Mouse (Mus musculus) gastrocnemius, postnatal 10 days (tissue): Measurements from ENCODE around the gene Luc7l3. TPM values are rescaled to one million over a fixed set of nuclear protein-coding genes. Genes with fewer than 3 reads are reported as not detected.
A peak's percentile ranks its signal among the peaks of the same experiment; 100 is the strongest.
"Not testable (repeated sequence)": the region's sequence is repeated elsewhere in the genome, so short reads cannot be mapped to it uniquely, and the experiment has no call there.

Source experiments
- DNase-seq: peaks from one replicate; pipeline ENCODE4 v3.0.0; 2021; ENCODE audit warnings: mixed read lengths
- total RNA-seq, 2 experiments: library from RNA; stranded (reverse); gene quantifications; 2 replicates each; pipeline ENCODE4 v1.2.3; 2021

The Luc7l3 gene
- total RNA-seq, 2 experiments from 2014 or later: 31.8 to 55.4 TPM

DNA sequence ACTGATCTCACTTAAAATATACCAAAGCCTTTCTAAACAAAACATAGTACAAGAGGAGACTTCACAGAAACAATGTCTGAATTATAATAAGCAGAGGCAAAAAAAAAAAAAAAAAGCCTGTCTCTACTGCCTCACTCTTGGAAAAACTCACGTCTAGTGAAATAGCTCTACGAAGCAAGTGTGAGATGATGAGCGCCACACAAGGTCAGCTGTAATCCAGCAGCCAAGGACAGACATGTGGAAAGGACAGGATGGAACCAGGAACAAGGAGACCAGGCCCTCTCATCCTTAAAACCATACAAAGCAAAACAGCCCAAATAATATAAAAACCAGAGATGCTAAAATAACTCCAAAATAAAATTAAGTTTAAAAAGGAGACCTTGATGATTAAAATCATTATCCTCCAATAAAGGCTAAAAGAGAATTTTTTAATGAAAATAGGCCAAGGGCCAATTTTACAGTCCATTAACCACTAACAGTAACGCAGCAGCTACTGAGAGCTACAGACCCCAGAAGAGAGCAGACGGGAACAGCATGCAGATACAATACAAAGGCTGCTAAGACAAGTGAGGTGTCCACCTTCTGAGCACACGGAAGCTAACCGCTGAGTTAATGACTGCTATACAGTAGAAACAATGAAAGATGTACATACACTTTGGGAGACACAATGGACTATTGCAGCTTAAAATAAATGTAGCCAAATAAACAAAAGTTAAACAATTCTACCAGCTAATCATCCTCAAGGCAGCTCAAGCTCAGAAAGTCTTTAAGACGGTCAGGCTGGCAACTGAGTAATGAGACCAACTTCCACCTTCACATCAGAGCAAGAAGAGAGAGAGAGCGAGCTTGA lies 26.6 kb downstream of the Luc7l3 start:
- no peak for DNase-seq

- DNase-seq: no peak
These were observed 31.6 kb downstream of the Luc7l3 start for GRCm38 (mm10) chr11:94290062-94290740.

- DNase-seq: no peak
These were observed 34.7 kb downstream of the Luc7l3 start for GRCm38 (mm10) chr11:94287105-94287504.

GRCm38 (mm10) chr11:94285886-94286574 lies 35.8 kb downstream of the Luc7l3 start:
- no peak for DNase-seq

- no peak for DNase-seq
These were observed 38.2 kb downstream of the Luc7l3 start for GRCm38 (mm10) chr11:94283536-94284099.

GRCm38 (mm10) chr11:94282291-94282690 lies 39.5 kb downstream of the Luc7l3 start:
- DNase-seq: no peak

GRCm38 (mm10) chr11:94281199-94282181 lies 40.3 kb downstream of the Luc7l3 start, which contains the start of gene Gm21885:
TSS of gene Gm21885 (plus strand) at chr11:94281873.
- no peak for DNase-seq

GRCm38 (mm10) chr11:94276869-94277337 lies 44.9 kb downstream of the Luc7l3 start:
- peak; percentile 84 for DNase-seq

DNA sequence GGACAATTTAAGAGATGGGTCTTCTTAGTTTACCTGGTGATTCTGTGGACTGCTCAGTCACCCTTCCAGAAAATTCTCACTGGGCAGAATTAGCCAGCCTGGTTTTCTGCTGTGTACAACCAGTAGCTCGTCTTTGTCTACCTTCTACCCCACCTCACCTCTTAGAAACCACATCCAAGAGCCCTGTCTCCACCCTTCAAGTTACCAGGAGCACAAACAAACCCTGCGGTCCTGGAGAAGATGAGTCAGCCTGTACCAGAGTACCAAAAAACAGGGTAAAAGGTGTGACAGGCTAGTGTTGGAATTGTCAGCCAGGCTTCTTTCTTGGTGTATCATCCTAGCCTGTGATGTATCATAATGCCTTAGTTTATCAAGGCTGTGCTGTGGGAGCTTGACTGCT lies 46.1 kb downstream of the Luc7l3 start:
- DNase-seq: no peak

DNA sequence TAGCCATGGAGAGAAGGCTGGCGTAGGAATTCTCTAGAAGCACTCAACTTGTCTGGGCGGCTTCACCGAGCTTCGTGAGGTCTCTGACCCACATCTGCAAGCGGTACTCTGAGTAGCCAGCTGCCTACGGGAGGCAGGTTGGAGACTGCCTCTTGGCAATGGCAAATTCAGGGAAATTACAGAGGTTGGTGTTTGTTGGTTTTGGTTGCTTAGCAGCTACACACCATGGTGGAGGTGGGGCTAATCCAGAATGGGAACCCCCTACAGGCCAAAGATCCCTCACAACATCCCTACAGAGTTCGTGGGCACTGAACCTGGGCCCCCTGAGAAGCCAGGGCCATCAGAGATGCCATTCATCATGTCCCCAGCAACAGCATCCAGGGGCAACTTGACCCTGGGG lies 46.6 kb downstream of the Luc7l3 start:
- no peak for DNase-seq

GRCm38 (mm10) chr11:94274206-94274867 lies 47.5 kb downstream of the Luc7l3 start:
- DNase-seq: no peak

- no peak for DNase-seq
These were observed 48.5 kb downstream of the Luc7l3 start for GRCm38 (mm10) chr11:94272960-94273927.

DNA sequence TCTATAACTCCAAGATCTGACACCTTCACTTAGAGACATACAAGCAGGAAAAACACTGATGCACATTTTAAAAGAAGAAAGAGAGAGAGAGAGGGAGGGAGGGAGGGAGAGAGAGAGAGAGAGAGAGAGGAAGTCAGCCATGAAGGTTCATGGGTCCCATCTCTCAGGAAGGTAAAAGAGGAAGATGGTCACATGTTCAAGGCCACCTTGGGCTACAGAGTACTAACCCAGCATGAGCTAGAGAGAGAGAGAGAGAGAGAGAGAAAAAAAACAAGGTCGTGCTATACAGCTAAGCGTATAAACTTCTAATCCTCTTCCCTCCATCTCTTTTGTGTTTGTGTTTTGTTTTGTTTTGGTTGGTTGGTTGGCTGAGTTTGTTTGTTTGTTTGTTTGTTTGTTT lies 50.8 kb downstream of the Luc7l3 start:
- no peak for DNase-seq

- DNase-seq: no peak
These were observed 51.9 kb downstream of the Luc7l3 start for GRCm38 (mm10) chr11:94269906-94270305.

DNA sequence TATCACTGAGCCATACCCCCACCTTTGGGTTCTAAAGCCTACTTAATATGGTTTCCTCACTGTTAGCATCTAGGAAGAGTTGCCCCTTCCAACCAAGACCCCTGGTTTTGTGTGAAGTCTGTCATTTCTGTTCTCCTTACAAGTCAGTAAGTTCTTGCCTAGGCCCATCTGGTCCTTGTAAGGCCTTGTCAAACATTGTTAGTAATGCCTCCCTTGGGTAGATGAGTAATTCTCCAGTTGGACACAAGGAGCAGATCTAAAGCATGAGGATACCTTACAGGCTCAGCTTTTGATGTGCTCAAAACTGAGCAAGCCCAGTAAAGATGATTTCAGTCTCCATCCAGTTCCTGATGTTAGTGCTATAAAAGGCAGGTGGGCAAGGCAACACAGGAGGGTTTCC lies 53.0 kb downstream of the Luc7l3 start:
- no peak for DNase-seq

GRCm38 (mm10) chr11:94266155-94266554 lies 55.6 kb downstream of the Luc7l3 start:
- not testable (repeated sequence) for DNase-seq

DNA sequence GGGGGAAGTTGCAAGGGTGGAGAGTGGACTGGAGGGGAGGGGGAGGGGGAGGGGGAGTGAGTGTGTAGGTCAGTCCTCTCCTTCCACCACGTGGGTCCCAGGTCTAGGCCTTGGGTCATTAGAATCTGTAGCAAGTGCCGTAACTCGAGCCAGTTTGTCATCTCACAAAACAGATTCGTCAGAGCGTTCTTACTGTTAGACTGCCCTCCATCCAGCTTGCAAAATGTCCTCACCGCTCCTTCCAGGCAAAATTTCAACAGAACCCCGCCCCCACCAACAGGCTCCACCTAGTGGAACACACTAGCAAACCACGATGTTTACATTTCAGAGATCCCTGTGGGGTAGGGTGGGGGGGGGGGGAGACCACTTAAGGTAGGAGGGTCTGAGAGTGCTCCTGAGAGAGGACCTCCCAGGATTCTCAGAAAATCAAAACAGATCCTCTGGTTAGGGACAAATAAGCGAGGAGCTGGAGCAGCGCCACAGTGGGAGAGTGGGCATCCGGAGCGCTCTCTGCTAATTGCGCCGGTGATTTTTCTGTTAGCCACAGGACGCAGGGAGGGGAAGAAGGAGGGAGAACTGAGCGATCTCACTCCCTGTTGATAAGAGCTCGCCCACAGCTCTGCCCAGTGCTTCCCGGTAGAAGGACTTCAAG lies 56.5 kb downstream of the Luc7l3 start:
- peak; percentile 63 for DNase-seq

DNA sequence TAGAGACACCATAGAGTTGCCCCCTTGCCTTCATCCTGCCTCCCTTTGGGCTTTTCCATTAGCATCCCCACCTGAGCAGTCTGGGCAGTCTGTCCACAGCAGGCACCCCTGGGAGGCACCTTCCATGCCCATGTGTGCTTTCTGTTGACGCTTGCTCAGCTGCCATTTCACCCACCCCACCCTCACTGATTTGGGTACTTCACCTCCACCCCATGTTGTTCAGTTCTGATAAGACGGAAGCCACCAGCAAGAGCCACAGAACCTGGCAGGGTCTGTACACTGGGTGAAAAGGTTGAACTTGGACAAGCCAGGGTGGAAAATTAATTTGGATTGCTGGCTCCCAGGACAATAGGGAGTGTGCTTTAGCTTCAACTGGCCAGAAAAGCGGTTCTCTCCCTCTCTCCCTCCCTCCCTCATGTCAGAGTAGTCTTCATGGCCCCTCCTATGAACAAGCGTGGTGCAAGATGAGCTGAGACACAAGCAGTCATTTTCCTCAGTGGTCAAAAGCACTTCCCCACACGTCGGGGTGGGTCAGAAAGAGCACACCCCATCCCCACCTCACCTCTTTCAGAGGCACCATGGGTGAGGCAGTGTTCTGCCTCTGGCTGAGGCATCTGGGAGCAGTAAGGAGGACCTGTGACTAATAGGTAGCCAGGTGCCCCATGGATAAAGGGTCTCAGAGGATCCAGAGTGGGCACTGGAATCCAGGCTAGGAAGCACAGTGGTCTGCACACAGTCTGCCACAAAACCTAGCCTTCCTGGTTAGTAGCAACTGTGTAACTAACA lies 60.0 kb downstream of the Luc7l3 start:
- no peak for DNase-seq
